Mouse (Mus musculus): ENCODE measurements around the gene Rnls. TPM values are rescaled to one million over a fixed set of nuclear protein-coding genes. Genes with fewer than 3 reads are reported as not detected.

Rnls gene
- total and polyA plus RNA-seq, 3 experiments, result 1.7 to 3.7 (median 2.8) TPM

DNA sequence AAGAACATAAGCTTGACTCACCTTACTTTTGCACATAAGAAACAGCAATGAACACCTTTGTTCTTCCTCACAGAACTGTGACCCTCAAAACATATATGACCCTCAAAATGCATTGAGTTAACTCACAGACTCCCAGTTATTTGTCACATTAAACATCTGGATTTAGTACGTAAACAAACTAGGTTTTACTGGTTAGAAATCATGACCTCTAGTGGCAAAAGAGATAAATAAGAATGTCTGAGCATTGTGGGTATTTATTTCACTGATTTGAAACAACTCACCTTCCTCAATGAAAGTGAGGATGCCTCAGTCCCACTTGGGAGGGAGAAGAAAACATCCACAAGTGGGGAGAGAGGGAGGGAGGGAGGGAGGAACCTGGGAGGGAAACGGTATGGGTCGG, 109.1 kb downstream of the Rnls start:
- dilution Hi-C loops (cut with MboI; ENCODE audit: extremely low pct_ligation_motif_present, extremely low pct_unique_long_range_greater_than_20kb, low sequenced_read_pairs) (no loop called here), in situ Hi-C loops (cut with MboI; ENCODE audit: low pct_ligation_motif_present, low pct_unique_long_range_greater_than_20kb, low sequenced_read_pairs) (no loop called here)
- H3K9ac ChIP-seq (ENCODE audit: insufficient read depth, low read depth), result no peak overlapping the region
- no peaks in the 10 kb centered on the region for H3K9me3 ChIP-seq (replicated peaks; ENCODE audit: low read length)
- H3K4me1 ChIP-seq (ENCODE audit: control insufficient read depth in 1 of 2, insufficient read depth in 2 of 2), result no peaks in the 10 kb centered on the region
- no peaks in the 10 kb centered on the region for H3K79me2 ChIP-seq (replicated peaks; ENCODE audit: control insufficient read depth, extremely low read depth, insufficient read depth, poor library complexity, severe bottlenecking)
- DNase-seq (ENCODE audit: extremely low read depth), result no peak
- peak overlapping the region; percentile 32; the same call in 1 of the 2 replicates for H3K4me2 ChIP-seq (ENCODE audit: insufficient read depth, low read depth, poor library complexity, severe bottlenecking)
- H3K27me3 ChIP-seq (replicated peaks), result no peaks in the 10 kb centered on the region
- no peaks in the 10 kb centered on the region for H3K36me3 ChIP-seq (replicated peaks in 1 of 2; ENCODE audit: control insufficient read depth in 1 of 2, insufficient read depth in 1 of 2, low read length in 1 of 2)
- no peak overlapping the region for H3K4me3 ChIP-seq (replicated peaks in 1 of 3; ENCODE audit: low read depth in 2 of 3, low read length in 2 of 3, poor library complexity in 1 of 3)
- TF ChIP-seq ZKSCAN1 (IDR thresholded peaks at IDR 0.05; ENCODE audit: borderline replicate concordance, low read depth, low read length) (no peak), MEF2A (IDR thresholded peaks at IDR 0.05; ENCODE audit: borderline replicate concordance, low read depth, low read length) (no peak), RAD21 (IDR thresholded peaks at IDR 0.05; ENCODE audit: low read depth, low read length) (peak; percentile 40), POLR2A (IDR thresholded peaks at IDR 0.05; ENCODE audit: low read depth, low read length) (no peak), CHD1 (IDR thresholded peaks at IDR 0.05; ENCODE audit: low read depth, low read length) (no peak), IRF4 (IDR thresholded peaks at IDR 0.05; ENCODE audit: low read depth, low read length) (no peak), MAZ (IDR thresholded peaks at IDR 0.05; ENCODE audit: low read depth, low read length) (no peak), PAX5 (IDR thresholded peaks at IDR 0.05; ENCODE audit: low read length) (no peak), USF2 (conservative IDR thresholded peaks at IDR 0.05; ENCODE audit: low read depth, low read length) (no peak), USF1 (IDR thresholded peaks at IDR 0.05; ENCODE audit: low read depth, low read length) (no peak), EP300 (IDR thresholded peaks at IDR 0.05; ENCODE audit: low read length) (no peak), JUND (conservative IDR thresholded peaks at IDR 0.05; ENCODE audit: low read depth, low read length) (no peak), ZC3H11A (IDR thresholded peaks at IDR 0.05; ENCODE audit: low read depth, low read length) (no peak), RCOR1 (conservative IDR thresholded peaks at IDR 0.05; ENCODE audit: low read depth, low read length) (no peak), ZNF384 (IDR thresholded peaks at IDR 0.05; ENCODE audit: low read depth, low read length) (no peak), GABPA (IDR thresholded peaks at IDR 0.05; ENCODE audit: insufficient replicate concordance, low read depth, low read length) (no peak), KAT2A (IDR thresholded peaks at IDR 0.05; ENCODE audit: insufficient replicate concordance, low read length) (no peak), BHLHE40 (IDR thresholded peaks at IDR 0.05; ENCODE audit: low read depth, low read length) (no peak), SMC3 (IDR thresholded peaks at IDR 0.05; ENCODE audit: low read depth, low read length) (peak; percentile 29; the same call in 1 of the 2 replicates), MYC (IDR thresholded peaks at IDR 0.05; ENCODE audit: low read depth, low read length) (no peak), ELF1 (IDR thresholded peaks at IDR 0.05; ENCODE audit: low read depth, low read length) (no peak), CTCF (conservative IDR thresholded peaks at IDR 0.05 in 1 of 2, IDR thresholded peaks at IDR 0.05 in 1 of 2; ENCODE audit: low read depth in 2 of 2, low read length in 2 of 2) (peak in 1 of 2 experiments; percentile 52; a peak in 2 of 4 replicates)
- H3K27ac ChIP-seq (ENCODE audit: insufficient read depth, low read depth), result no peak overlapping the region

DNA sequence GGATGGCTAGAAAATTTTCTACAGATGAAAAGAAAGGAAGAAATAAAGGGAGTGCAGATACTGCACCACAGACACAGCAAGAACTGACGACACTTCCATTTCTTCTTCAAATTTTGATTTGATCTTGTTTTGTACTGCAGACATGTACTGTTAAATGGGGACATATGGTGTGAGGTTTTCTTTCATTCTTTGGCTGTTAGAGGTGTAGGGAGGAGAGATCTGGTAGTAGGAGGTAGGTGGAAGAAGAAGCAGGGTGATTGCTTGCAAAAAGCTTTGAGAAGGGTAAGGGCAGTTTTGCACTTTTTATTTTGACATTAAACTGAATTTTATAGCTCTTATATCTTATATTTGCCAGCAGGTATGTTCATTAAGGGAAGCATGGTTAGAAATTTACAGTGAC, 115.7 kb downstream of the Rnls start:
- Histone ChIP-seq H3K4me1 (ENCODE audit: control insufficient read depth in 1 of 2, insufficient read depth in 2 of 2) (no peaks in the 10 kb centered on the region), H3K4me3 (replicated peaks in 1 of 3; ENCODE audit: low read depth in 2 of 3, low read length in 2 of 3, poor library complexity in 1 of 3) (no peak overlapping the region), H3K27me3 (replicated peaks) (no peaks in the 10 kb centered on the region), H3K9ac (ENCODE audit: insufficient read depth, low read depth) (no peak overlapping the region), H3K4me2 (ENCODE audit: insufficient read depth, low read depth, poor library complexity, severe bottlenecking) (no peak overlapping the region), H3K36me3 (replicated peaks in 1 of 2; ENCODE audit: control insufficient read depth in 1 of 2, insufficient read depth in 1 of 2, low read length in 1 of 2) (no peaks in the 10 kb centered on the region), H3K27ac (ENCODE audit: insufficient read depth, low read depth) (no peak overlapping the region), H3K79me2 (replicated peaks; ENCODE audit: control insufficient read depth, extremely low read depth, insufficient read depth, poor library complexity, severe bottlenecking) (no peaks in the 10 kb centered on the region), H3K9me3 (replicated peaks; ENCODE audit: low read length) (no peaks in the 10 kb centered on the region)
- TF ChIP-seq CHD1 (IDR thresholded peaks at IDR 0.05; ENCODE audit: low read depth, low read length) (no peak), IRF4 (IDR thresholded peaks at IDR 0.05; ENCODE audit: low read depth, low read length) (no peak), GABPA (IDR thresholded peaks at IDR 0.05; ENCODE audit: insufficient replicate concordance, low read depth, low read length) (no peak), KAT2A (IDR thresholded peaks at IDR 0.05; ENCODE audit: insufficient replicate concordance, low read length) (no peak), E2F4 (IDR thresholded peaks at IDR 0.05; ENCODE audit: insufficient replicate concordance, low read depth, low read length) (no peak), USF2 (conservative IDR thresholded peaks at IDR 0.05; ENCODE audit: low read depth, low read length) (no peak), NELFE (IDR thresholded peaks at IDR 0.05; ENCODE audit: low read depth, low read length) (no peak), MXI1 (IDR thresholded peaks at IDR 0.05; ENCODE audit: low read depth, low read length) (no peak), JUND (conservative IDR thresholded peaks at IDR 0.05; ENCODE audit: low read depth, low read length) (no peak), SMC3 (IDR thresholded peaks at IDR 0.05; ENCODE audit: low read depth, low read length) (no peak)
- in situ Hi-C loops (cut with MboI; ENCODE audit: low pct_ligation_motif_present, low pct_unique_long_range_greater_than_20kb, low sequenced_read_pairs) (no loop called here), dilution Hi-C loops (cut with MboI; ENCODE audit: extremely low pct_ligation_motif_present, extremely low pct_unique_long_range_greater_than_20kb, low sequenced_read_pairs) (no loop called here)
- no peak for DNase-seq (ENCODE audit: extremely low read depth)

Data from CH12.LX (cell line).